In the genomic region with DNA sequence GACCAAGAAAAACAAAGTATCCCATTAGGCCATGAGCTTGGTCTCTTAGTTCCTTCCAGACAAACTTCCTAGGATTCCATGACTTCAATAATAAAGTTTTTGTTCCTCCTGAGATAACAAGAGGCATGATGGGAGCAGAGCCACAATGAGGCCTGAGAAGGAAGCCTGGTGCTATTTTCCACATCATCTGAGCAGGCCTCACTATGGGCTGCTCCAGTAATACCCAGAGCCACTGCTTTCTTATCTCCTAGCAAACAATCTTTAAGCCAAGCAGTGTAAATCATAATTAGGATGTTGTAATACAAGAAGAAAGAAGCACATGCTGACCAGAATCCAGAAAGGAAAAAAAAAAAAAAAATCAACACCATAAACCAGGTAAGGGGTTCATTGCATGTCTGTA, we compare ENCODE assay signal across 10 mouse cellular contexts. TPM values are rescaled to one million over a fixed set of nuclear protein-coding genes. Genes with fewer than 3 reads are reported as not detected.
DNase-seq lines count a peak whose midpoint lies in the region; ATAC-seq and TF ChIP-seq lines count a peak whose summit lies in the region.
"Had no signal": no experiment of that assay in that cellular context is flagged by ENCODE, and none has a peak within 500 bp of the region (broad histone marks: within the 10 kb centered on the region; RNA-seq: fewer than 3 reads in every experiment).

No protein-coding gene starts in this region.

- ATAC-seq in heart, embryonic 12.5 days (ENCODE audit: insufficient number of reproducible peaks, low FRiP score): no peak
- no peak for ATAC-seq in kidney, postnatal 0 days (replicated peaks; ENCODE audit: low FRiP score, low read depth)
- no peak for ATAC-seq in liver, embryonic 14.5 days (ENCODE audit: insufficient read depth)

- no peak for DNase-seq in heart, adult 8-10 months (ENCODE audit: low spot score)
- peak; percentile 44 for DNase-seq in kidney, postnatal 0 days (ENCODE audit: low spot score)
- DNase-seq in kidney, postnatal 4 days: no peak
- peak; percentile 23 for DNase-seq in R1 (ENCODE audit: low read depth, low spot score)
- DNase-seq in liver, embryonic 14.5 days (ENCODE audit: low read depth in 3 of 3, low spot score in 3 of 3): no peak
- no peak for DNase-seq in natural killer cell, adult 2 months (ENCODE audit: low spot score in 2 of 2)
- no peak for DNase-seq in cerebellum, adult 11 months
- DNase-seq: B cell, adult 2 months; layer of hippocampus, postnatal 36 days had no signal

- peak overlapping the region; percentile 80 for H3K27ac ChIP-seq in heart, embryonic 12.5 days (ENCODE audit: poor library complexity, severe bottlenecking)
- H3K27ac ChIP-seq in kidney, postnatal 0 days: peak overlapping the region; percentile 79
- H3K27ac ChIP-seq in liver, embryonic 14.5 days: no peak overlapping the region

- peak overlapping the region; percentile 72 for H3K4me2 ChIP-seq in heart, embryonic 12.5 days
- no peak overlapping the region for H3K4me2 ChIP-seq in kidney, postnatal 0 days (ENCODE audit: low read length)
- H3K4me2 ChIP-seq in liver, embryonic 14.5 days (ENCODE audit: low read depth): peak overlapping the region; percentile 84

- H3K27me3 ChIP-seq in heart, embryonic 12.5 days (replicated peaks): no peaks in the 10 kb centered on the region
- H3K27me3 ChIP-seq in kidney, postnatal 0 days (ENCODE audit: insufficient read depth, low read length): no peaks in the 10 kb centered on the region
- H3K27me3 ChIP-seq in liver, embryonic 14.5 days (ENCODE audit: control insufficient read depth, insufficient read depth, low read length): peaks cover 11% of the 10 kb centered on the region

- H3K4me1 ChIP-seq in heart, embryonic 12.5 days (replicated peaks): peaks cover 79% of the 10 kb centered on the region
- peaks cover 62% of the 10 kb centered on the region for H3K4me1 ChIP-seq in kidney, postnatal 0 days (replicated peaks; ENCODE audit: insufficient read depth, low read length)
- H3K4me1 ChIP-seq in liver, embryonic 14.5 days (replicated peaks; ENCODE audit: control insufficient read depth in 2 of 2, insufficient read depth in 2 of 2, low read length in 1 of 2): peaks cover 12 to 27% of the 10 kb centered on the region in 2 experiments

- H3K4me3 ChIP-seq in heart, embryonic 12.5 days: no peak overlapping the region
- H3K4me3 ChIP-seq in kidney, postnatal 0 days (replicated peaks; ENCODE audit: low read depth, low read length): no peak overlapping the region
- no peak overlapping the region for H3K4me3 ChIP-seq in liver, embryonic 14.5 days (ENCODE audit: insufficient read depth in 1 of 2, low read depth in 2 of 2, low read length in 2 of 2)

- no peaks in the 10 kb centered on the region for H3K9me3 ChIP-seq in heart, embryonic 12.5 days (replicated peaks)
- no peaks in the 10 kb centered on the region for H3K9me3 ChIP-seq in kidney, postnatal 0 days (replicated peaks; ENCODE audit: low read length)
- no peaks in the 10 kb centered on the region for H3K9me3 ChIP-seq in liver, embryonic 14.5 days (ENCODE audit: control insufficient read depth, low read length)

- H3K9ac ChIP-seq in heart, embryonic 12.5 days: no peak overlapping the region; the same call in 1 of the 2 replicates
- no peak overlapping the region for H3K9ac ChIP-seq in kidney, postnatal 0 days (ENCODE audit: low read depth, low read length)
- H3K9ac ChIP-seq in liver, embryonic 14.5 days (replicated peaks): no peak overlapping the region

- H3K36me3 ChIP-seq in heart, embryonic 12.5 days: no peaks in the 10 kb centered on the region
- no peaks in the 10 kb centered on the region for H3K36me3 ChIP-seq in kidney, postnatal 0 days (ENCODE audit: insufficient read depth, low read length)
- no peaks in the 10 kb centered on the region for H3K36me3 ChIP-seq in liver, embryonic 14.5 days (replicated peaks; ENCODE audit: control insufficient read depth, insufficient read depth, low read depth)

- TF ChIP-seq EP300 in liver, embryonic 14.5 days (IDR thresholded peaks at IDR 0.05; ENCODE audit: low read depth): no peak

- no peak for TF ChIP-seq CTCF in kidney, postnatal 0 days (IDR thresholded peaks at IDR 0.05; ENCODE audit: low read depth)
- TF ChIP-seq CTCF in liver, embryonic 14.5 days (IDR thresholded peaks at IDR 0.05; ENCODE audit: low read depth): no peak

RNA-seq across cellular contexts. Expression of a gene that starts 6.6 kb away (rescaled TPM):
- 33.6 and 34.1 TPM in 2 replicates for polyA plus RNA-seq in heart, embryonic 12.5 days (2016; fragmentation: Nextera tagmentation; extraction: Ambion mirVana)
- total RNA-seq in heart, adult 8-10 months (2022): 1 to 10 TPM; 1.1 to 1.9 (median 1.4) TPM
- 79.8 and 88.6 TPM in 2 replicates for polyA plus RNA-seq in kidney, postnatal 0 days (2015; fragmentation: Nextera tagmentation; extraction: Ambion mirVana)
- polyA plus RNA-seq in liver, embryonic 14.5 days (2012; rRNA removed): 7.7 and 8.8 TPM in 2 replicates
- 7.9 and 11.0 TPM in 2 replicates for polyA plus RNA-seq in liver, embryonic 14.5 days (2014; fragmentation: Nextera tagmentation; extraction: Ambion mirVana)

RNA-seq across cellular contexts. Expression of a gene that starts 7.6 kb away (rescaled TPM):
- 60.6 and 66.2 TPM in 2 replicates for polyA plus RNA-seq in heart, embryonic 12.5 days (2016; fragmentation: Nextera tagmentation; extraction: Ambion mirVana)
- 10 to 100 TPM; 24.9 to 28.1 (median 27.6) TPM for total RNA-seq in heart, adult 8-10 months (2022)
- polyA plus RNA-seq in kidney, postnatal 0 days (2015; fragmentation: Nextera tagmentation; extraction: Ambion mirVana): 89.1 and 95.9 TPM in 2 replicates
- 6.9 and 8.4 TPM in 2 replicates for polyA plus RNA-seq in liver, embryonic 14.5 days (2012; rRNA removed)
- 7.3 and 8.6 TPM in 2 replicates for polyA plus RNA-seq in liver, embryonic 14.5 days (2014; fragmentation: Nextera tagmentation; extraction: Ambion mirVana)

Comparison
In these comparisons a context has a peak if more than half of its experiments do, and no peak if none do; other contexts are left out.
1. DNase-seq: peak in kidney, postnatal 0 days (single experiment) and R1 (single experiment); none in heart, adult 8-10 months (single experiment), kidney, postnatal 4 days (0 of 2), liver, embryonic 14.5 days (0 of 3), natural killer cell, adult 2 months (0 of 2) and cerebellum, adult 11 months (single experiment).